Mouse (Mus musculus) urinary bladder, postnatal 14 days (tissue): Measurements from ENCODE around the gene Pgpep1.

ENCODE experiments used
- DNase-seq: peaks from one replicate; pipeline ENCODE4 v3.0.0; 2021; ENCODE audit warnings: low spot score

Gene Pgpep1

DNA sequence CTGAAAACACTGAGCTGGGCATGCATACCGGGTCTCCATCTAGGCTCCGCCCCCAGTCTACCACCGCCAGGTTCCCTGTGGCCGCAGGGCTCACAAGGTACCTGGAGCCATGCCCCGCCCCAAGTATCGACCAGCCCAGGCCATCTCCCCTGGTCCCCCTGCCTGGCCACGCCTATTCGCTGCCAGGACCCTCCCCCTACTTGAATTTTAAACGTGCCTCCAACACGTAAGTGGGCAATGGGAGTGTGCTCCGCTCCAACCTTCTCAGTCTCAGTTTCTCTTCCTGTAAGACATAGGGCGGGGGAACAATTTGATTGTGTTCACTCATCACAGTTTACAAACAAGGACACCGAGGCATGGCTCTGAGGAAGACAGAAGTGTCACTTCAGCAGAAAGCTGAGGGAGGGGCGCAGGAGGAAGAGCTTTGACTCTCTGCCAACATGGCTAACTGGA is at the start of gene Pgpep1:
Gene Pgpep1, minus strand, starts transcription at position 116 of the 453 bp plus-strand sequence.
- DNase-seq, result no peak

DNA sequence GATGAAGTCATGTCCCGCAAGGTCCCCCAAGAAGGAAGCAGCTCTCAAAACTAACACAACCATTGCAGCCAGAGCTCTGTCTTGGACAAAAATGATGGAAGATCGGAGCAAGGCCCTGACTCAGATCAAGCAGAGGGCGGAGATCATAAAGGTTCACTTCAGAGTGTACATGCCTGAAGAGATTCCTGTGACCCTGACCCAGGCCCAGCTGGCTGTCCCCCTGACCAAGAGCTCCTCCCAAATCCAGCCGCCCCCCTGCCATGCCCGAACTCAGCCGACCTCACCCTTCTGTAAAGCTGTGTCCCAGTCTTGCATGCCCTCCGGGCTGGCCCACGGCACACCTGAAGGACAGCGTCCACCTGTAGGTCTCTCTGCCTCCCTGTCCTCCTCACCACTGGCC is 49.6 kb upstream of the Pgpep1 start:
- no peak for DNase-seq

DNA sequence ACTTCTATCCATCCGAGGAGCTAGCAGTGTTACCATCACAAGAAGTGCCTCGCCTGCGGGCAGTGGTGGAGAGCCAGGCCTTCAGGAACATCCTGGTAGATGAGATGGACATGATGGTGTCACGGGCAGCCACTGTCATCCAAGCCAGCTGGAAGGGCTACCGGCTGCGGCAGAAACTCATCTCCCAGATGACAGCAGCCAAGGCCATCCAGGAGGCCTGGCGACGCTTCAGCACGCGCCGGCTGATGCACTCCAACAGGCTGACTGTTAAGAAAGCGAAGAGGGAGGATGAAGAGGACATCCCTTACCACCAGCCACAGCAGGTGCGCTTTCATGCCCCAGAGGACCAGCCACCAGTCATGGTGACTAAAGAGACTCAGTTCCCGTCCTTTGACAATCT is 48.1 kb upstream of the Pgpep1 start:
- DNase-seq, result no peak

DNA sequence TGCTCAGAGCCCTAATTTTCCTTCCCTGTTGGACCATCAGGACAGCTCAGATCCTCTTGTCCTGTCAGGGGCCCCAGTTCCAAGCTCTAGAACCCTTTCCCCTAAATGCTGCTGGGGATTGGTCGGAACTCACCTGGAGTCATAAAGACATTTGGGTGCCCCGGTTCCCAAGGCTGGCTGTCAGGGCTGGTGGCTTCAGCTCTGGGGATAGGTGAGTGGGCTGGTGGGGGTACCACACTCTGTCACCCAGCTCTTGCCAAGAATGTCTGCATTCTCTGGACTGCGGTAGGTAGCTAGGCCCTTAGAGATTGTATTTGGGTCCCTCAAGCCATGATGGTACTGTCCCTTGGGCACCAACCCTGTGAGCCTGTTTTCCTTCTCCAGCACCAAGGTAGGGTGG is 43.1 kb upstream of the Pgpep1 start, which contains the start of gene Iqcn:
Gene Iqcn, plus strand, starts transcription at position 171 of the 400 bp plus-strand sequence.
- DNase-seq, result no peak

DNA sequence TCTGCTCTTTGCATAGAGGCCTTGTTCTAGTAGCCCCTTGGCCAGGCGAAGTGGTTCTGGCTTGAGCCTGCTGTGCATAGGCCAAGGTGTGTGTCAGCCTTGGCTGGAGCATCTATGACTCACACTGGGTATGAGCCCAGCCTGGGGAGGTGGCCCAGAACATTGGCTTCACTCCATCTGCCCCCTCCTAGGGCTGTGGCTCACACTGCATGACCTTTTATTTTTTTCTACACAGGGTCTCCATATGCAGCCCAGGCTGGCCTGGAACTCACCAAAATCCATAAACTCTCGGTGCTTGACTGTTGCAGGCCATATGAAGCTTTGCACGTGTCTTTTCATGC is 42.6 kb upstream of the Pgpep1 start:
- DNase-seq, result peak; percentile 81

DNA sequence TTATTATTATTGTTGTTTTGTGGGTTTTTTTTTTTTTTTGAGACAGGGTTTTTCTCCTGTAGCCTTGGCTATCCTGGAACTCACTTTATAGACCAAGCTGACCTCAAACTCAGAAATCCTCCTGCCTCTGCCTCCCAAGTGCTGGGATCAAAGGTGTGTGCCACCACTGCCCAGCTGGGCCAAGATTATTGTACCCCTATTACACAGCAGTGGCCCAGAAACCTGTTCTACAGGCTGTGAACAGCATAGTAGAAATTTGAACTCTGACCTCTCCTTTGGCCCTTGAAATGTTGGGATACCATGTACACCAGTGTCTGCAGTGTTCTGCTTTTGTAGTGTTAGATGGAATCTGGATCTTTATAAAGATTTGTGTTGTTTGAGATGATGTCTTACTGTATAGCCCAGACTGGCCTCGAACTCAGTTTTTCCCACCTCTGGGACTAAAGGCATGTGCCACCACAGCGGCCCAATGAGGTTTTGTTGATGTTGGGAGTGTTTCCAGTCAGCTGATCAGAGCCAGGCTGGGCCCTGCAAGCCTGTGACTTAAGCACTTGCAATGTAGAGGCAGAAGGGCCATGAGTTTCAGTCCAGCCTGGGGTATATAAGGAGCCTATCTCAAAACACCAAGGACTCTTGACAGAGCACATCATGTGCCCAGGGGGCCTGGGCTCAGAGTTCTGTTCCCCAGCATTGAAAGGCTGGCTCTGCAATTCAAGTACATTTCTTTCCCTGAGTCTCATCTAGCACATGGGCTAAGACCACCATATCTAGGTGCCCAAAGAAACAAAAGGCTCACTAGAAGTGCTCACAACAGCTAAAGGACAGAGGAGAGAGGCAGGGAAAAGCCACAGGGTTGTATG is 42.0 kb upstream of the Pgpep1 start:
- no peak for DNase-seq

DNA sequence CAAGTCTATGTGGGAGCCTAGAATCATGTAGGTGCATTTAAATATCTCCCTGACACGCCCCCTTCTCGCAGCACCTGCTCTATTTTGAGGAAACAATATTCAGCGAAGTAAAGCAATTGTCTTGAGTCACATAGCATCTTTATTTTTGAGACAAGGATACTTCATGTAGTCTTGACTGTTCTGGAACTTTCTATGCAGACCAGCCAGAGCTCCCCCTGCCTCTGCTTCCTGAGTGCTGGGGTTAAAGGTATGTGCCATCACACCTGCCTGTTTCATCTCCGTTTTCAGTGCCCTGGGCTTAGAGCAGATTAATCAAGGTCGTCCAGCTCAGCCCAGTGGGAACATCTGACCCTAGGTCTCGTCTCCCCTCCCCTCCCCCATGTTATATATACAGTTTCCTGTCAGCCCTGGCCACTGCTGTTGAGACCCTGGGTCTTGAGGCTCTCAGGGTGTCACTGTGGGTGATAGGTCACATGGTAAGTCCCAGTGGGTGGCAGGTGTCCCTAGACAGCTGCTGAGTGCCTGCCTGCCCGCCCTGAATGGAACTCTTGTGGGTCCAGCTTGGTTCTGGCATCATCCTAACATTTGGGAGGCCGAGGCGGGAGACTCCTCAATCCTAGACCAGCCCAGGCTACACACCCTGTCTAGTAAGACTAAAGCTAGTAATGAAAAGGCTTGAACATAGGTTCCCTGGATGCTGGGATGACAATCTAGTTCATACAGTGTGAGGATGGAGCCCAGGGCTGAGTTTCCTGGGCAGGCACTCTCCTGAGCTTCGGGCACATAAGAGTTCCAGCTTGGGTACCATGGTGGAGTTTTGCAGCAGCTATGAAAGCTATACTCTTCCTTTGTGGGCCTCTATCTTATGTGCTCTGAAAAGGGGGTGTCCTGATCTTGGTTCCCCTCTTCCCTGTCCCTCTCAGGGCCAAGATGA is 41.1 kb upstream of the Pgpep1 start:
- no peak for DNase-seq

DNA sequence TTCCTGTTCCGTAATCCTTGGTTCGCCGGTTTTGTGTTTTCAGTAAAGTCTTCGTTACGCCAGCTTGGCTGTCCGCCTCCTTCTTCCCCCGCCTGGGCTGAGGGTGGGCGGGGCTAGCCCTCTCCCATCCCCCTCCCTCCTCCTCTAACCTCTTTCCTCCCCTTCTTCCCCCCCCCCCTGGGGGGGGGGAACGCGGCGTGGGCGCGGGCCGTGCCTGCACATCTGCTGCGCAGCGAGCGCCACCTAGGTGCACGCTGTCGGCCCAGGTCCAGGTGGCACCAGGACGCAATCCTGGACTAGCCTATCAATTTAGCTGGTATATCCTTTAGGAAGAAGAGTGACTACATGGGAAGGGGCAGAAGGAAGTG is 40.4 kb upstream of the Pgpep1 start:
- DNase-seq, result peak; percentile 93

DNA sequence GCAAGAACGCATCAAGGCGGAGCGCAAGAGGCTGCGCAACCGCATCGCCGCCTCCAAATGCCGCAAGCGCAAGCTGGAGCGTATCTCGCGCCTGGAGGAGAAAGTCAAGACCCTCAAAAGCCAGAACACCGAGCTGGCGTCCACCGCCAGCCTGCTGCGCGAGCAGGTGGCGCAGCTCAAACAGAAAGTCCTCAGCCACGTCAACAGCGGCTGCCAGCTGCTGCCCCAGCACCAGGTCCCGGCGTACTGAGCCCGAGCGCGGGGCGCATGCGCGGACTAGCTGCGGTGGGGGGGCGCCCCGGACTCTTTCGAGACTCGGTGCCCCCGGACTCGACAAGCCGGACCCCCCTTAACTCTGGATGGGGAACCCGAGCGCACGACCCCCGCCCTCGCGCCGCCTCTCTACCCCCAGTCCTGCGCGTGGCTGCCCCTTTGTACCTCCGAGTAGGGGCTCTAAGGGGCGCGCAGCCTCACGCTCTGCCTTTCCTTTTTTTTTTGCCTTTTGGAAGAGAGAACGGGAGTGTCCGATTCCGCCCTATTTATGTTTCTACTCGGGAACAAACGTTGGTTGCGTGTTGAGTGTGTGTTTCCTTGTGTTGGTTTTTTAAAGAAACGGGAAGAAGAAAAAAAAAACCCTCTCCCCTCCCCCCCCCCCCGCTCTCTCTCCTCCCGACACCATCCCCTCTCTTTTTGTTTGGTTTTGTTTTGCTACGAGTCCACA is 39.8 kb upstream of the Pgpep1 start:
- peak; percentile 79 for DNase-seq

DNA sequence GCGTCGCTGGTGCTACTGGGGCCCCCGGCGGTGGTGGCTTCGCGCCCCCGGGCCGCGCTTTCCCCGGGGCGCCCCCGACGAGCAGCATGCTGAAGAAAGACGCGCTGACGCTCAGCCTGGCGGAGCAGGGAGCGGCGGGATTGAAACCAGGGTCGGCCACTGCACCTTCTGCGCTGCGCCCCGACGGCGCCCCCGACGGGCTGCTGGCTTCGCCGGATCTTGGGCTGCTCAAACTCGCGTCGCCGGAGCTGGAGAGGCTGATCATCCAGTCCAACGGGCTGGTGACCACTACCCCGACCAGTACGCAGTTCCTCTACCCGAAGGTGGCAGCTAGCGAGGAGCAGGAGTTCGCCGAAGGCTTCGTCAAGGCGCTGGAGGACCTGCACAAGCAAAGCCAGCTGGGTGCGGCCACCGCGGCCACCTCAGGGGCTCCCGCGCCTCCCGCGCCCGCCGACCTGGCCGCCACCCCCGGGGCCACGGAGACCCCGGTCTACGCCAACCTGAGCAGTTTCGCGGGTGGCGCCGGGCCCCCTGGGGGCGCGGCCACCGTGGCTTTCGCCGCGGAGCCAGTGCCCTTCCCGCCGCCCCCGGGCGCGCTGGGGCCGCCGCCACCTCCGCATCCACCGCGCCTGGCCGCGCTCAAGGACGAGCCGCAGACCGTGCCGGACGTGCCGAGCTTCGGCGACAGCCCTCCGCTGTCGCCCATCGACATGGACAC is 39.1 kb upstream of the Pgpep1 start:
- DNase-seq, result peak; percentile 63

DNA sequence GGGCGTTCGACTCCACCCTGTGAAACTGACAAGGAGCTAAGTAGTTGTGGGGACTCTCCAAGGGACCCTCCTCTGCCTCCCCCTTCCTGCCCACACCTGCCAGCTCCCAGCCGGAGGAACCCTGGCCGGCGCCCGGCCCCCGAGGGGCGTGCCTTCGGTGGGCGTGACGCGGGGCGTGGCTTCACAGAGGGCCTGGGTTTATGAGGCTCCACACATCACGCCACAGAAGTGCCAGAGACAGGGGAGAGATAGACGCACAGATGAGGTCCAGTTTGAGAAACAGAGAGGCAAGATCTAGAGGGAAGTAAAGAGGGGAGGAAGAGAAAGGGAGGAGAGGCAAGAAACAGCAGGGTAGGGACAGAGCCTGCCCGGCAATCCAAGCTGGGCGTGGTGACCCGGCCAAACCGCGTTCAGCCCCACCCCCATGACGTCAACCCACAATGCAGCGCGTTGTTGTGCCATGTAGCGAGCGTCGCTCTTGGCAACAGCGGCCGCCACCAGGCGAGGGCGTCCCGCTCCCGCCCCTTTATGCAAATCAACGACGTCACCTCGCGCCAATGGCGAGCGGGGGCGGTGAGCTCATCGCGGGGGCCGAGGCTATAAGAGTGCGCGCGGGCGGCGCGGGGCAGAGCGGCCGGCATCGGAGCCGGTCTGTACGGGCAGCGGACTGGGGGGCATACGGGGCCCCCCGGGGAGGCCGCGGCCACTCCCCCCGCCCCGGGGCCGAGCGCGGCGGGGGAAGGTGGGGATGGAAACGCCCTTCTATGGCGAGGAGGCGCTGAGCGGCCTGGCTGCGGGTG is 38.3 kb upstream of the Pgpep1 start, which contains the start of gene Jund:
Gene Jund, plus strand, starts transcription at position 640 of the 800 bp plus-strand sequence.
- peak; percentile 100 for DNase-seq

DNA sequence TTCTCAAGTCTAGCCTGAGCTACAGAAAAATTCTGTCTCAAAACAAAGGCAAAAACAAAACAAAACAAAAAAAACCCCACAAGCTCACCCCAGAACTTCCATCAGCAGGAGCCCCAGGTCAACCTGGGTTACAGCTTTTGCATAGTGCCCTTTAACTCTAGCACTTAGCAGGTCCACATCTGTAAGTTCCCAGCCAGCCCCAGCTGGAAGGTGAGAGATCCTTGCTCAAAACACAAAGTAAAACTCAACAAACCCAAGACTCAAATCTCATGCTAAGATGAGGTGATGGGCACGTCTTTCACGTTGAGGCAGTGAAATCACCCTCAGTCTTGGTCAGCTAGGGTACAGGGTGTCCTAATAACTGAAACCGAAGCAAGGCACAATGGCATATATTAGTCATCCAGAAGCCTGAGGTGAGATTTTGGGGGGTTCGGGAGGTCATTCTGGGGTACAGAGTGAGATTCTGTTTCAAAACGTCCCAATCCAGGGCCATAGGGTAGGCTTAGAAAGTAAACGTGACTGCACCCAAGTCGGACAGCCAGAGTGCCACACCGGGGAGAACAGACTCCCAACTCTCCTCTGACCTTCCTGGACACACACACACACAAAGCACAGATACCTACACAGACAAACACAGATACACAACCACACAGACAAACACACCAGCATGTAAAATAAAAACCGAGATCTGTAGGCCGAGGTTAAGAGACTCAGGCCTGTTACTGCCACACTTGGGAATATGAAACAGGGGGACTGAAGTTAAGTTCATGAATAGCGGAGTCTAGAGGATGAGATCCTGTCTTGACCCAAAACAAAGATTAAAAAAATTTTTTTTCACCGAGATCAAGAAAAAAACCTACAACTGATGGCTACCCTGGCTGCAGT is 37.4 kb upstream of the Pgpep1 start:
- DNase-seq, result no peak

DNA sequence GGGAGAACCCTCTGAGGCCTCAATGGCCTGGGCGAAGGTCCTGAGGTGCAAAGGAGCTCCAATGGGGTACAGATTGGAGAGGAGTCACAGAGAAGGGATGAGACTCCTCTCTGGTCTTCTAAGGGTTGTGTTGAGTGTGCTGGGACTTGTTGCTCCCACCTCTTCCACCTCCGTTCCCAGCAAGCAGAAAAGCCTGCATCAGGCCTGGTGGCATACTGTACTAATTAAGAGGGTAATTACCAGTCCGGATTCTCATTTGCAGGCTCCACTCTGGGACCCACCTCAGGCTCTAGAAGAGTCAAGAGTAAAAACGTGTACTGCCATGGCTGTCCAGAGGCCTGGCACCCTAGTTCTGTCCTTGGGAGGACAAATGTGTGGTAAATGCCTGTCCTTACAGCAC is 36.8 kb upstream of the Pgpep1 start:
- DNase-seq, result no peak

DNA sequence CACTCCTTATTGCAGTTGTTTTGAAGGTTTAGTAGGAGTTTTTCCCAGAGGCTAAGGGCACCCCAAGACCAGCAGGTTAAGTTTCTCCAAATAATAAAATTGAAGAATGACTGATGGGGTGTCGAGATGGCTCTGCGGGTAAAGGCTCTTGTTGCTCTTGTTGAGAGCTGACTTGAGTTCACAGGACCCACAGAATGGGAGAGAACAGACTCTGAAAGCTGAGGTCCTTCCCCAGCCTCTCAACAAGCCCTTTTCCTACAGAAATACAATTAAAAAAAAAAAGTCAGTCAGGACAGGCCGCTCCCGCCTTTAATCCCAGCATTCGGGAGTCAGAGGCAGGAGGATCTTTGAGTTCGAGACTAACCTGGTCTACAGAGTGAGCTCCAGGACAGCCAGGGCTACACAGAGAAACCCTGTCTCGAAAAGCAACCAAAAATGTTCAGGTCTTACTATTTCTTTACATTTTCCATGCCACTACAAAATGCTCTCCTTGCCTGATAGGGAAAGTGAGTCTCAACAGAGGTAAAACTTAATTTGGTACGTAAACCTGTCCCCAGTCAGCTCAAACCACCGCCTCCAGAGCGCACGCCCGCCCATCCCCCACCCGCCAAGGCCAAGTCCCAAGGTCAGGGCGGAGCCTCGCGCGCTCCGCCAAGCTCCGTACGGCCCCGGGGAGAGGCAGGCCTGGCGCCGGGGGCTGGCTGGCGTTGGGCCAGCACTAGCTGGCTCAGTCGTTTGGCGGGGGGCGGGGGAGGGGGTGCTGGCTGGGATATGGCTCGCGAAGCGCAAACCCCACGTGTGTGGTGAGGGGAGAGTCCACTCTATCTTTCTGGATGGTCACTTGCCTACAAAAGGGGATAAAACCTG is 36.1 kb upstream of the Pgpep1 start:
- DNase-seq, result peak; percentile 74

DNA sequence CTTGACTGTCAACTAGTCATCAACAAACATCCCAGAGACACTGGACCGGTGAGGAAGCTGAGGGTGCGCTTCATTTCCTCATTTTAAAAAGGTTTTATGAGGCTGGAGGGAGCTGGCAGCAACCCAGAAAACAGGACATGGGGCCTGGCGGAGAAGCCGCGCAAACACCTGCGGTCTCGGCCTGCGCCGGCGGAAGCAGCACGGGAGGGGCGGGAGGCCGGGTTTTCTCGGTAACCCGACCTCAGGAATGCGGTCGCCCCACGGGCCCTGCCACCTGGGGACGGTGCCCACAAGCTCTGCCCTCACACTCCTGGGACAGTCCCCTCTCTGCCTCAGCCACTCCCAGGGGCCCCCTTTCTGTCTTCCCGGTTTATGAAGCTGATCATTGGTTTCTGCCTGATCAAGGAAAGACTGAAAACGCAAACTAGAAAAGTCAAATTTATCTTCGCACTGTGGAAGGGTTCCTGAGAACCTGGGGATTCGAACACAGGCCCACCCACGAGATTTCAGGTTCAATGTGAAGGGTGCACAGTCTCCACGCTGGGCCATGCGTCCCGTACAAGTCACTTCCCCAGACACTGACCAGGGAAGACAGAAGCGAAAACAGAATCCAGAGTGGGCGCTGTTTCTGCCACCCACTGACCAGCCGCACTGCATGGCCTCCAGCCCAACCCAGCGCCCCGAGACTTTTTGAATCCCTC is 35.3 kb upstream of the Pgpep1 start:
- peak; percentile 82 for DNase-seq

DNA sequence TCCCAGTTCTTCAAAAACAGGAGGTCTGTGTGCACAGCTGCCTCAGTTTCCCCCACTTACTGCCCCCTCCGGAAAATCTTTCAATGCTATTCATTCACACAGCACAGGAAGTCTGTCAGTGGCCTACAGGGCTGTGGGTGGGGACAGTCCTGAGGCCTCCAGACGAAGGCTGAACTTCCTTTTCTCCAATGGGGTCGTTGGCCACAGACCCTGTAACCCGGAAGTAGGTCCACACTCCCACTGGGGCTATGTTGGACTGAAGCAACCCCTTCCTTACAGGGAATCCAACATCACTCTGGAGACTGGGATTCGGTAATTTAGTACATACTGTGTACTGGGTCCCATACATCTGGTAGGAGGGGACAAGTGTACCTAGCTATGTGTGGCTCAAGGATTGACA is 33.4 kb upstream of the Pgpep1 start:
- no peak for DNase-seq

DNA sequence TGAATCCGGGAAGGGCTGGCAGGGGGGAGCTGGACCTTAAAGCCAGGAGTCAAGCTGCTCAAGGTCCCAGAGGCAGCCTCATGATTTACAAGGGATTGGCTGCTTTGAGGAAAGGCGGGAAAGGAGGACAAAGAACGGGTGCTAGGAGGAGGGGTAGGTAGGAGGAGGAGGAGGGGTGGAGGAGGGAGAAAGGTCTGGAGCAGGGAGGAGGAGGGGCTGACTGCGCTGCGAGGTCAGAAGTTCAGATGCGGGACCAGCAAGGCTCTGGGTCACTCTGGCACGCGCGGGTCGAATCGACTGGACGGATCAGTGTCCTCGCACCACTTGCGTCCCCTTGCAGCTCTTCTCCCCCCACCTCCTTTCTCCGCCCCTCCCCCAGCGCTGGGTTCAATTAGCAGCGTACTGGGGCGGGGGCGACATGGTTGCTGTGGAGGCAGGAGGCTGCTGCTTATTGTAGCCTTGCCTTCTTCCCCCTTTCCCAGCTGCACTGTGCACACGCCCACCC is 31.6 kb upstream of the Pgpep1 start:
- no peak for DNase-seq

DNA sequence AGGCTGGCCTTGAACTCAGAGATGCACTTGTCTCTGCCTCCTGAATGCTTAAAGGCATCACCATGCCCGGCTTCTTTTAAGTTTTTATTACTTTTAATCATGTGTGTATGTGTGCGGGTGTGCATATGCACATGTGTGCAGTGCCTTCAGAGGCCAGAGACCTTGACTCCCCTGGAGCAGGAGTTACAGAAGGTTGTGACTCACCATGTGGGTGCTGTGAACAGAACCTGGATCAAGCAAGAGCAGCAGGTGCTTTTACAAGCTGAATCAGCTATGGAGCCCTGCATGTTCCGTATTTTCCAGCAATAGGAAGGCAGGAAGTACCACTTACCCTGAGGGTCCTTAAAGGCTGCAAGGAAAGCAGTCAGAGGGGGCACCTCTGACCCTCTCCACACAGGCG is 31.0 kb upstream of the Pgpep1 start:
- DNase-seq, result no peak
